Mouse (Mus musculus) intestine, embryonic 15.5 days (tissue): ENCODE measurements at regions not wholly inside any gene's neighbourhood (a gene's known extent, or its start where the extent isn't known, plus 50 kb on each side); places are given as distances from the start of the nearest gene placed in this dataset.

ENCODE experiments used
- ATAC-seq: fragments of 200-750 bp; cut with Nextera tagmentation; 2 replicates; pipeline ENCODE4 v1.8.0; 2017; ENCODE audit warnings: moderate TSS enrichment, moderate library complexity
- H3K27ac ChIP-seq: fragments of 300-500 bp; sonication (generic); 2 replicates; pipeline ENCODE4 v1.5.1; 2015; ENCODE audit warnings: mild to moderate bottlenecking, inconsistent platforms
- H3K27me3 ChIP-seq: fragments of 300-500 bp; sonication (generic); replicated peaks from 2 replicates; pipeline ENCODE4 v1.6.1; 2015; ENCODE audit warnings: inconsistent platforms
- H3K36me3 ChIP-seq: fragments of 300-500 bp; sonication (generic); 2 replicates; pipeline ENCODE4 v1.6.1; 2015; ENCODE audit warnings: inconsistent platforms
- H3K4me1 ChIP-seq: fragments of 300-500 bp; sonication (generic); replicated peaks from 2 replicates; pipeline ENCODE4 v1.6.1; 2015; ENCODE audit warnings: inconsistent platforms
- H3K4me2 ChIP-seq: fragments of 300-500 bp; sonication (generic); replicated peaks from 2 replicates; pipeline ENCODE4 v1.6.1; 2015; ENCODE audit warnings: mild to moderate bottlenecking, inconsistent platforms
- H3K4me3 ChIP-seq: fragments of 300-500 bp; sonication (generic); replicated peaks from 2 replicates; pipeline ENCODE4 v1.5.1; 2015; ENCODE audit warnings: inconsistent platforms
- H3K9ac ChIP-seq: fragments of 300-500 bp; sonication (generic); 2 replicates; pipeline ENCODE4 v1.6.1; 2015; ENCODE audit warnings: inconsistent platforms
- H3K9me3 ChIP-seq: fragments of 300-500 bp; sonication (generic); 2 replicates; pipeline ENCODE4 v1.6.1; 2016; ENCODE audit warnings: inconsistent platforms
- WGBS: fragments of 180-500 bp; shearing (Covaris S2); methylation state at CpG from one replicate; pipeline ENCODE4 v1.1.7; 2015; 5-methylcytosine and 5-hydroxymethylcytosine counted together

DNA sequence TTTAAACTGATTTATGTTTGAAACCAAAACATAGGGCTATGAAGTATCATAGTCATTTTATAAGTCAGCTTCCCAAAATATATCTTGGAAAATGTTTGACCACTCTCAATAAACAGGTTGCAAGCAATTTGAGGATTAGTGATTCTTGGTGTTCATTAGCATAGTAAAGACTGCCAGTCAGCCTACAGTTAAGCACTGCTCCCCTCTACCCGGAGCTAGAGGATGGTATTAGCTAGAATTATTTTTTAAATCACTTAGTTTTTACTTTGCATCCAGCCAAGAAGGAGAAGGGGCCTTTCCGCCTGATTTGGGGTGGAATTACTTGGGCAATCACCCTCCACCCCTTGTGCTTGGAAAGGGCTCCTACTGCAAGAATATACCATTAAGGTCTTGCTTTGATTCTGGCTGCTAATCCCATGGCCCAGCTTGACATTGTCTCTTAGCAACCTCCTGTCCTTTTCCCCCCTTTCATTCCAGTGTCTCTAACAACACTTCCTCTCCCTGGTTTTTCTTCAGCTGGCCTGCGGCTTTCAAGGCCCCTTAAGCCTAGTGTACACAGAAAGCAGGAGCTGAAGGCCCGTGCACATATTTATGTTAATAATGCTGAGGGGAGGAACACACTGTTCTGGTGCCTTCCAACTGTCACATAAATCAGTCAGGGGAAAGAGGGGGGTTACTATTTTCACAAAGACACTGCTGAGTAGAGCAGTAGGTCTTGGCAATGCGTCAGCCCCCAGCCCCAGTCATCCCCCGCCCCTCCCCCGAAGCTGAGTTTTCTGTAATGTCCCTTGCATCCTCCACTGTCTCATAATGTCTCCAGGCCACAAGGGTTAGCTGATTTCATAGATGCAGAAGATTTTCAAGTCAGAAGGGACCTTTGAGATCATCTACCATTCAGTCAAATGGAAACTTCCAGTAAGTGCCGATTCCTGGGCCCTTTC, 280.6 kb upstream of the Adamts9 start:
- no peaks in the 10 kb centered on the region for H3K9me3 ChIP-seq
- H3K36me3 ChIP-seq = no peaks in the 10 kb centered on the region
- no peak overlapping the region for H3K4me3 ChIP-seq
- no peak overlapping the region for H3K4me2 ChIP-seq
- WGBS = 19% methylated on average over 8 of the region's 8 CpGs
- H3K27ac ChIP-seq = peak overlapping the region; percentile 58
- H3K27me3 ChIP-seq = no peaks in the 10 kb centered on the region
- no peak overlapping the region for H3K9ac ChIP-seq
- H3K4me1 ChIP-seq = peaks cover 11% of the 10 kb centered on the region
- ATAC-seq = peak; percentile 84

DNA sequence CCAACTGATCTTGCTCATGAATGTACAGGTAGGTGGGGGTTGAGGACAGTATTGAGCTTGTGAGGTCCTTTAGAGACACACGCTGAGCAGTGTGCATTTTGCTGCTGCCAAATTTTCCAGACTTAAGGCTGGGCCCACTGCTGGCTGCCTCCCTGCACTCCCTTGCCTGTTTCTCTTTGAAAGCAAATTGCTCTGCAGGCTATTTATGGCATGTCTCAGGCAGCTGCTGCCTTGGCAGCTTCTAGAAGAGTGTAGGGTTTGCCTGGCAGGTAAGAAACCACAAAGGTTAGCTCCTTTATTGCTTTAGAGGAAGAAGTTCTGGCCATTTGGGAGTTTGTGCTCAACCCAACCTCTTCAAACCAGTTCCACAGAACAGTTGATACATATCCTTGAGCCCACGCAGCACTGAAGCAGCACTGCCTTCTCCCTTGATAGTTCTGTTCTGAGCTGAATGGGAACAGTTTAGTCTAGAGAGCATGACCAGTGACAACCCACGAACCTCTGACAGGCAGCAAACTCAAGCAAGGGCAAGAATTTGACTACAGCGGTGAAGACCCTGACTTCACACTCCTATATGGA, 274.8 kb upstream of the Adamts9 start:
- 68% methylated on average over 4 of the region's 4 CpGs for WGBS
- no peak overlapping the region for H3K4me2 ChIP-seq
- H3K9me3 ChIP-seq = no peaks in the 10 kb centered on the region
- H3K27ac ChIP-seq = no peak overlapping the region
- no peaks in the 10 kb centered on the region for H3K36me3 ChIP-seq
- no peaks in the 10 kb centered on the region for H3K4me1 ChIP-seq
- ATAC-seq = no peak
- H3K27me3 ChIP-seq = no peaks in the 10 kb centered on the region
- no peak overlapping the region for H3K9ac ChIP-seq
- no peak overlapping the region for H3K4me3 ChIP-seq

DNA sequence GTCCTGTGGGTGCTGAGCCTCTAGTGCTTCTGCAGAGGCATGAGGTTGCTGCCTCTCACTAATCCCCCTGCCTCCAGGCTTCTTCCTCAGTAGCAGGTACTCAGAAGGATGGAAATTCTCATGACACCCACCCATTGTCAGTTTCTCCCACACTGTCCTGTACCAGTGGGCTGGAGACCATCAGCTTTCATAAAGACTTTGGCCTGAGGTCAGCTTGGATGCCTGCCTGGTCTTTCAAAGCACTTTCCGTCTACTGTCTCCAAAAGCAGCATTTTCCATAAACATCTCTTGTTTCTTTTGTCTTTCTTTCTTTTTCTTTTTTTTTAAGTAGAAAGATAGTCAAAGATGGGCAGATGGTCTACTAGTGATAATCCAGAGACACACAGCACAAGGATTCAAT, 257.6 kb upstream of the Adamts9 start:
- Histone ChIP-seq H3K27me3 (no peaks in the 10 kb centered on the region), H3K9ac (no peak overlapping the region), H3K4me2 (no peak overlapping the region), H3K9me3 (no peaks in the 10 kb centered on the region), H3K4me1 (no peaks in the 10 kb centered on the region), H3K27ac (no peak overlapping the region), H3K4me3 (no peak overlapping the region), H3K36me3 (no peaks in the 10 kb centered on the region)
- no peak for ATAC-seq
- 55% methylated on average over 1 of the region's 1 CpGs for WGBS

DNA sequence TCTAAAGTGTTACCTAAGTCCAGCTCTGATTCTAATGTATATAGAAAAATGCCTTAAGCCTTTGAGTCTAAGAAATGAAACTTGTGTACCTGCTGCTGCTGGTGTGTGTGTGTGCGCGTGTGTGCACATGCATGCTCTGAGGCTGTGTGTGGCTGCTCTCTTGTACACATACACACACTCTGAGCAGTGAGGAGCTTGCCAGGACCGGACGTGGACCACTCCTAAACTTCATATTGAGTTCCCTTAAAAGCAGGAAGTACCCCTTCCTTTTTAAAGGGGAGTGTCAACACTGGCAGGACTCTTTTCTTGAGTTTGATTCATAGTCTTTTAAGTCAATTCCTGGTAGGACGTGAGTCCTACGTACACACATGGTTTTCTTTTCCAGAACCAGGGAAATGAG, 251.4 kb upstream of the Adamts9 start:
- Histone ChIP-seq H3K9me3 (no peaks in the 10 kb centered on the region), H3K4me1 (no peaks in the 10 kb centered on the region), H3K4me2 (no peak overlapping the region), H3K27me3 (no peaks in the 10 kb centered on the region), H3K4me3 (no peak overlapping the region), H3K36me3 (no peaks in the 10 kb centered on the region), H3K27ac (no peak overlapping the region), H3K9ac (no peak overlapping the region)
- no peak for ATAC-seq
- 81% methylated on average over 6 of the region's 6 CpGs for WGBS

DNA sequence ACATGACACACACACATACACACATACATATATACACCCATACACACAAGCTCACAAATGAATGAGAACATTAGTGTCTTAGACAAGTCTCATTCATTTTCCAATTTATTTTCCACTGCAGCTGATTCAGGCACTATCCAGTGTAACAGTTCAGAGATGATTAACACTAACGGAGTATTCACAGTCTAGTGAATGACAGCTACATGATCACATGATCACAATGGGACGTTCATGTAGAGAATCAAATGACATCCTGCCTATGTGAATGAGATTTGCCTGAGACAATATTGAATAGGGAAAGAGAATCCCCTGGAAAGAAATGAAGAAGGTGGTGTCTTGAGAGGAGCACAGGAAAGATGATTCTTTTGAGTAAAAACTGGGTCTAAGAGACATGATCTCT, 249.7 kb upstream of the Adamts9 start:
- Histone ChIP-seq H3K36me3 (no peaks in the 10 kb centered on the region), H3K9me3 (no peaks in the 10 kb centered on the region), H3K9ac (no peak overlapping the region), H3K4me2 (no peak overlapping the region), H3K27me3 (no peaks in the 10 kb centered on the region), H3K4me3 (no peak overlapping the region), H3K27ac (no peak overlapping the region), H3K4me1 (no peaks in the 10 kb centered on the region)
- 65% methylated on average over 2 of the region's 2 CpGs for WGBS
- no peak for ATAC-seq

DNA sequence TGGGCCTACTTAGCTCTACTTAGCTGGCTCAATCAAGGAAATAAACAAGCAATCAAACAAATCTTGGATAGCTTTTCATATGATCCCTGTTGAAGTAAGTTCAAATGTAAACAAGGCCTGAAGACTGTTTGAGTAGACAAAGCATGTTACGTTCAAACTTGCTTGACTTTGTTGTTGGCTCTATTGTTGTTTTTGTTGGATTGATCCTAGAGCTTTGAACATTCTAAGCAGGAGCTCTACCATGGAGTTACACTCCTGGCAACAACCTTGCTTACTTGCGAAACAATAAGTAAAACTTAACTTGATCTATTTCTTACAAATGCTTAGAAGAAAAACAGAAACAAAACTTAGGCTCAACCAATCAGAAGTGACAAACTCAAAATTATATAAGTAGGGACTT, 247.7 kb upstream of the Adamts9 start:
- no peak for ATAC-seq
- no peaks in the 10 kb centered on the region for H3K9me3 ChIP-seq
- H3K4me1 ChIP-seq = no peaks in the 10 kb centered on the region
- no peak overlapping the region for H3K4me3 ChIP-seq
- H3K36me3 ChIP-seq = no peaks in the 10 kb centered on the region
- H3K27ac ChIP-seq = no peak overlapping the region
- no peak overlapping the region for H3K9ac ChIP-seq
- no peak overlapping the region for H3K4me2 ChIP-seq
- WGBS = 81% methylated on average over 2 of the region's 2 CpGs
- no peaks in the 10 kb centered on the region for H3K27me3 ChIP-seq

DNA sequence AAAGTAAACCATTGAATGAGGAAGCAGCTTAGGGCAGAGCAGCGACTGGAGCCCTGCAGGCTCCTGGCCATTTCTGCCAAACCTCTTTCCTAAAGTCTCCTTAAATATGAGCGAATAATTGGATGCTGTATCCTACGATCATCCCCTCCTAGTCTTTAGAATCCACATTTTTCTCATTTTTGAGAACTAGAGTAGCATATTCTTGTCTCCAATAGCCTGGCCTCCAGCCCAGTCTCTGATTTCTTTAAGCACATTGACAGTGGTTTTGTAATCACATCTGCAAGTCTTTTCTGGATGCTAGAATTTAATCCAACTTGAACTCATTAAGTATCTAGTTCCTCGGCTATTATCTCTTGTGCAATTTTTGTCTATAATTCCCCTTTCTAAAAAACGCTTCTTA, 225.2 kb upstream of the Adamts9 start:
- H3K4me3 ChIP-seq = no peak overlapping the region
- H3K4me2 ChIP-seq = no peak overlapping the region
- no peaks in the 10 kb centered on the region for H3K36me3 ChIP-seq
- no peaks in the 10 kb centered on the region for H3K9me3 ChIP-seq
- 0 out of 2 replicates have a peak overlapping the region, but pooled peaks have one; percentile 11 for H3K27ac ChIP-seq
- no peak overlapping the region for H3K9ac ChIP-seq
- no peaks in the 10 kb centered on the region for H3K27me3 ChIP-seq
- peaks cover 12% of the 10 kb centered on the region; the same call in 1 of the 2 replicates for H3K4me1 ChIP-seq
- ATAC-seq = no peak
- 61% methylated on average over 5 of the region's 5 CpGs for WGBS

DNA sequence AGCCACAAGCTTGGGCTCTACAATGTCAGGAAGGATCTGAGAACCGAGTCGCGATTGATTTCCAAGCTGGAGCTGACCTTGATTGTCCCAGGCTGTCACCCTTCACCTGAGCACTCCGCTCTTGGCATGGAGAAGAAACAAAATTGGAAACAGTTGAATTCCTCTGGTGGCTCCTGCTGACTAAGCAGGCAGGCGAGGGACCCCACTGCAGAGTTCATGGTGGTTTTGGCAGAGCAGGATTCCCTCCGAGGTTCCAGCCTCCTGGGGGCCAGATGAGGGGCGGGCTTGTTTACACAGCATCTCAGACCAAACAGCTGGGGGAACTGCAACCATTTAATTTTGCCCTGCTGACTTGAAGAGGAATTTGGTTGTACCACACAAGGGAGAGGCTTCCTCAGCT, 224.0 kb upstream of the Adamts9 start:
- Histone ChIP-seq H3K36me3 (no peaks in the 10 kb centered on the region), H3K27me3 (no peaks in the 10 kb centered on the region), H3K4me1 (peaks cover 10% of the 10 kb centered on the region; the same call in 1 of the 2 replicates), H3K9me3 (no peaks in the 10 kb centered on the region), H3K4me2 (no peak overlapping the region), H3K27ac (no peak overlapping the region), H3K9ac (no peak overlapping the region), H3K4me3 (no peak overlapping the region)
- WGBS = 31% methylated on average over 7 of the region's 7 CpGs
- ATAC-seq = no peak

DNA sequence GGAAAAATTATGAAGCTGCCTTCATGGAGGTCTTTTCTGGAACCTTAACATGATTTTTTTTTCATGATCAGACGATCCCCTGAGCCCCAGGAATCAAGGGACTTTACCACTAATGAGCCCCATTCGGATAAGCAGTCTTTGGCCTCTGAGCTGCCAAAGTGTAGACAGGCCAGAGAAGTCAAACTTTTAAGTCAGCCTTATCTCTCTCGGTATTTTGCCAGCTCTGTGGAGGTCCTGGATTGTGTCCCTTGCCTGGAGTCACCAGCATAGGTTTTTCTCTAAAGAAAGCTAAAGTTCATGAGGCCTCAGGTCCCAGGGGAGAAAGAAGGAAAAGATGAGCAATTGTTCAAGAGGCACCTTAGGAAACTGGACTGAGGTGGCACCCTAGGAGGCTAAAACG, 222.7 kb upstream of the Adamts9 start:
- WGBS = 62% methylated on average over 4 of the region's 4 CpGs
- no peak overlapping the region for H3K27ac ChIP-seq
- no peaks in the 10 kb centered on the region for H3K9me3 ChIP-seq
- no peaks in the 10 kb centered on the region for H3K36me3 ChIP-seq
- no peaks in the 10 kb centered on the region for H3K27me3 ChIP-seq
- H3K4me2 ChIP-seq = no peak overlapping the region
- ATAC-seq = no peak
- H3K9ac ChIP-seq = no peak overlapping the region
- no peaks in the 10 kb centered on the region for H3K4me1 ChIP-seq
- no peak overlapping the region for H3K4me3 ChIP-seq

DNA sequence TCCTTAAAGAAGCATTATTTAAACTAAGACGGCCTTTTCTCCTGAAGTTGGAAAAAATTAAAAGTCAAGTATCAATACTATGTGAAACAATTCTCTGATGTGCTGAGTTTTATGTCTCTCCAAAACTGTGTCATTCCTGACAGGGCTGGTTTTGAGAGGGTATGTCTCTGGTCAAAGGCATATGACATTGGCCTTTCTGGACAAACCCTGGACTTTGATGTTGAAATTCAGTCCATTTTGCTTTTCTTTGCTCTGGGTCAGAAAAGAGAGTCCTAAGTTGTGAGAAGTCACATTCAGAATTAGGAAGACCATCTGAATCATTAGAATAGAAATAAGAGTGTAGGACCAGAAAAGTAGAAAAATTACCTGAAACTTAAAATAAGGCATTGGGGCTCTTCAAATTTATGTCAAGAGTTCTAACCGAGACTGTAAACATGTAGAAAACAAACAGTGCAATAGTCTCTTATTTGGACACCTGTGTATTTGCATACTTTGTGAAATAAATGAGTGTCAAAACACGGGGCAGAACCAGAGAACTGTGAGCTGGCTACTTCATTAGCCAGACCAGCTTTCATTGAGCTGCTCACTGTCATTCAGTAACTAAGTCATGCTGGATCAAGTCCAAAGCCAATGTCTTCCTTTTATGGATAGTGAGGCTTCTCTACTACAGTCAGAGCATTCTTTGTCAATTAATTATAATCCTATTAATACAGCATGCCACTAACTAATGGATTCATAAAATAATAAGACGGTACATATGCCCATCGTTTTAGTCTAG, 209.3 kb upstream of the Adamts9 start:
- Histone ChIP-seq H3K27me3 (no peaks in the 10 kb centered on the region), H3K27ac (no peak overlapping the region), H3K4me3 (no peak overlapping the region), H3K4me1 (no peaks in the 10 kb centered on the region), H3K9me3 (no peaks in the 10 kb centered on the region), H3K4me2 (no peak overlapping the region), H3K9ac (no peak overlapping the region), H3K36me3 (no peaks in the 10 kb centered on the region)
- 78% methylated on average over 5 of the region's 5 CpGs for WGBS
- no peak for ATAC-seq

DNA sequence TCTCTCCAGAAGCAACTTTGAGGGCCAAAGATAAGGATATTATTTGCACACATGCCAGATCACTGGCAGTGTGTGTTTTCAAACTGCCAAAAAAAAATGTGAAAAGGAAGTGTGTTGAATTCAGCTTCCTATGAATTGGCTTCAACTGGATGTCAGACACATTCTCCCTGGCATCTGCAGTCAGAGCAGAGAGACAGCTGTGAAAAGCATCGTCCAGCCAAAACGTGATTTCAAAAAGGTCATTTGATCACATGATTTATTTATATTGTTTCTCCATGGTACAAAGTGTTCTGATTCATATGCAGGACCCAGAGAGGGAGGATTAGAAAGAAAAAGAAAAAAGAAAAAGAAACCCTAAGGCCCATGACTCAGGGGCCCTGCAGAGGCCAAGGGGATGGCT, 207.2 kb upstream of the Adamts9 start:
- H3K9me3 ChIP-seq = no peaks in the 10 kb centered on the region
- H3K9ac ChIP-seq = no peak overlapping the region
- H3K27ac ChIP-seq = no peak overlapping the region
- ATAC-seq = no peak
- H3K36me3 ChIP-seq = no peaks in the 10 kb centered on the region
- 41% methylated on average over 2 of the region's 2 CpGs for WGBS
- no peak overlapping the region for H3K4me2 ChIP-seq
- H3K27me3 ChIP-seq = no peaks in the 10 kb centered on the region
- H3K4me1 ChIP-seq = no peaks in the 10 kb centered on the region
- no peak overlapping the region for H3K4me3 ChIP-seq

DNA sequence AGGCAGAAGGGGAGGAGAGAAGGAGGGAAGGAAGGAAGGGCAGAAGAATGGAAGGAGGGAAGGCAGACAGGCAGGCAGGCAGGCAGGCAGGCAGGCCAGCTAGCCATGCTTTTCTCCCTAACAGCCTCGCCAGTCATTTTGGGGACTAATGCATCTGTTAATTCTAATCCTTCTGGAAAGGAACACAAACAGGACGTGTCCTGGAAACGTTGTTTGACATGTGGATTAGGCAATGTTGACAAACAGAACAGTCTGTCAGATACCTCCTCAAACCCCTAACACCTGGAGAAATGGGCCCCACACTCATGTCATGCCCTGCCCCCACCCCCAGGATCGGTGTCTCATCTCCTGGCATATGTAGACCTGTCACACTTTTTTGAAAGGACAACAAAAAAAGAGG, 206.7 kb upstream of the Adamts9 start:
- Histone ChIP-seq H3K9ac (no peak overlapping the region), H3K27ac (no peak overlapping the region)
- ATAC-seq = no peak

More for the DNA sequence above, 206.7 kb upstream of the Adamts9 start:
- H3K4me3 ChIP-seq = no peak overlapping the region
- no peaks in the 10 kb centered on the region for H3K4me1 ChIP-seq
- H3K36me3 ChIP-seq = no peaks in the 10 kb centered on the region
- H3K9me3 ChIP-seq = no peaks in the 10 kb centered on the region
- H3K4me2 ChIP-seq = no peak overlapping the region
- WGBS = 22% methylated on average over 4 of the region's 4 CpGs
- H3K27me3 ChIP-seq = no peaks in the 10 kb centered on the region
